Mouse (Mus musculus): ENCODE data around the gene D17Wsu92e.

DNA sequence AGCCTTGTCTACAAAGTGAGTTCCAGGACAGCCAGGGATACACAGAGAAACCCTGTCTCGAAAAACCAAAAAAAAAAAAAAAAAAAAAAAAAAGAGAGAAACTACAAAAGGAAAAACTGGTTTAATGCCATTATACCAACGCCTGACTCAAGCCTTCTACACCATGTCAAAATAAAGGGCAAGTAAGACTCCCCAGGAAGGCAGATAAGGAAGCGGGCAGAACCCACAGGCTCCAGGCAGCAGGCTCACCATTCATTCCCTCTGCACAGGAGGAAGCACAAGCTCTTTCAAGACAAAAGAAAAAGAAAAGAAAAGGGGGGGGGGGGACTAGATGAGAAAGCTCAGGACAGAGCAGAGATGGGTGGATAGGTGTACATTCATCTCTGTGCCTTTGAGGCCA lies 40.7 kb downstream of the D17Wsu92e start:
- TF ChIP-seq CTCF (IDR thresholded peaks at IDR 0.05; ENCODE audit: control insufficient read depth, insufficient read depth, low read length) (no peak), POLR2A (IDR thresholded peaks at IDR 0.05; ENCODE audit: borderline replicate concordance, control insufficient read depth, low read depth, low read length) (no peak)

Data from bone marrow, adult 2 months (tissue).